28 mouse cellular contexts compared by ENCODE assay signal in genomic region chr7:63927121-63927520, GRCm38 (mm10). TPM values are rescaled to one million over a fixed set of nuclear protein-coding genes. Genes with fewer than 3 reads are reported as not detected.
A peak's percentile ranks its signal among the peaks of the same experiment; 100 is the strongest.
DNase-seq lines count a peak whose midpoint lies in the region; ATAC-seq and TF ChIP-seq lines count a peak whose summit lies in the region.
"Had no signal": no experiment of that assay in that cellular context is flagged by ENCODE, and none has a peak within 500 bp of the region (broad histone marks: within the 10 kb centered on the region; RNA-seq: fewer than 3 reads in every experiment).

No protein-coding gene starts in this region.

- H3K4me1 ChIP-seq in heart, adult 2 months (ENCODE audit: control insufficient read depth, insufficient read depth, low read length): peaks cover 48% of the 10 kb centered on the region
- peaks cover 96% of the 10 kb centered on the region for H3K4me1 ChIP-seq in liver, embryonic 12.5 days

- no peak overlapping the region for H3K4me3 ChIP-seq in heart, adult 2 months
- H3K4me3 ChIP-seq in liver, embryonic 12.5 days: no peak overlapping the region
- H3K4me3 ChIP-seq: embryonic facial prominence, embryonic 12.5 days; forebrain, embryonic 10.5 days; forebrain, embryonic 15.5 days; heart, embryonic 12.5 days; hindbrain, embryonic 13.5 days; kidney, embryonic 15.5 days; lung, embryonic 15.5 days; midbrain, embryonic 10.5 days; midbrain, embryonic 15.5 days; neural tube, embryonic 12.5 days had no signal

- no peak overlapping the region for H3K9ac ChIP-seq in heart, adult 2 months (ENCODE audit: low read depth, low read length)
- no peak overlapping the region for H3K9ac ChIP-seq in liver, embryonic 12.5 days
- H3K9ac ChIP-seq: embryonic facial prominence, embryonic 12.5 days; forebrain, embryonic 15.5 days; heart, embryonic 12.5 days; hindbrain, embryonic 13.5 days; kidney, embryonic 15.5 days; lung, embryonic 15.5 days; midbrain, embryonic 15.5 days; neural tube, embryonic 12.5 days had no signal

- H3K4me2 ChIP-seq in liver, embryonic 12.5 days: no peak overlapping the region
- H3K4me2 ChIP-seq: embryonic facial prominence, embryonic 12.5 days; forebrain, embryonic 15.5 days; heart, embryonic 12.5 days; hindbrain, embryonic 13.5 days; kidney, embryonic 15.5 days; lung, embryonic 15.5 days; midbrain, embryonic 15.5 days; neural tube, embryonic 12.5 days had no signal

- TF ChIP-seq POLR2A in heart, adult 2 months (IDR thresholded peaks at IDR 0.05; ENCODE audit: insufficient read depth, low read depth, low read length): no peak

- peaks cover 38% of the 10 kb centered on the region for H3K36me3 ChIP-seq in heart, adult 2 months (ENCODE audit: control insufficient read depth, insufficient read depth, low read length)
- H3K36me3 ChIP-seq in liver, embryonic 12.5 days: no peaks in the 10 kb centered on the region
- H3K36me3 ChIP-seq: embryonic facial prominence, embryonic 12.5 days; forebrain, embryonic 15.5 days; heart, embryonic 12.5 days; hindbrain, embryonic 13.5 days; kidney, embryonic 15.5 days; lung, embryonic 15.5 days; midbrain, embryonic 15.5 days; neural tube, embryonic 12.5 days had no signal

- ATAC-seq in liver, embryonic 12.5 days: no peak
- ATAC-seq: forebrain, embryonic 15.5 days; intestine, embryonic 16.5 days; midbrain, embryonic 15.5 days had no signal

- no peak for TF ChIP-seq EP300 in heart, adult 2 months (IDR thresholded peaks at IDR 0.05; ENCODE audit: insufficient read depth, low read depth, low read length)

- H3K27ac ChIP-seq in heart, adult 2 months: peak overlapping the region; percentile 51
- H3K27ac ChIP-seq in liver, embryonic 12.5 days: 0 out of 2 replicates have a peak overlapping the region, but pooled peaks have one; percentile 8
- H3K27ac ChIP-seq: forebrain, embryonic 10.5 days; lung, embryonic 15.5 days; midbrain, embryonic 10.5 days; midbrain, embryonic 15.5 days; neural tube, embryonic 12.5 days had no signal

- peaks cover 12% of the 10 kb centered on the region for H3K79me2 ChIP-seq in heart, adult 2 months (replicated peaks; ENCODE audit: control insufficient read depth, insufficient read depth, low read length)

- peak; percentile 45 for DNase-seq in cerebellum, adult 11-12 months
- no peak for DNase-seq in cerebellum, adult 9-11 months
- DNase-seq in heart, adult 2 months: no peak
- DNase-seq in heart, adult 8-10 months (ENCODE audit: low spot score): no peak
- DNase-seq in liver: no peak
- no peak for DNase-seq in frontal cortex, adult 2 months (ENCODE audit: extremely low spot score in 1 of 2, low spot score in 1 of 2)
- DNase-seq: heart, postnatal 4 days; layer of hippocampus, postnatal 36 days; left cerebral cortex, postnatal 4 days; thymus, adult 2 months; thymus, postnatal 36 days had no signal

- WGBS in heart, adult 2 months: 91% methylated on average over 6 of the region's 6 CpGs
- WGBS in liver, embryonic 12.5 days (ENCODE audit: insufficient replicate concordance): 83% methylated on average over 6 of the region's 6 CpGs

- H3K9me3 ChIP-seq in liver, embryonic 12.5 days (replicated peaks): no peaks in the 10 kb centered on the region
- H3K9me3 ChIP-seq: embryonic facial prominence, embryonic 12.5 days; forebrain, embryonic 10.5 days; forebrain, embryonic 15.5 days; hindbrain, embryonic 13.5 days; kidney, embryonic 15.5 days; lung, embryonic 15.5 days; midbrain, embryonic 10.5 days; midbrain, embryonic 15.5 days; neural tube, embryonic 12.5 days had no signal

- no peaks in the 10 kb centered on the region for H3K27me3 ChIP-seq in heart, adult 2 months (ENCODE audit: control insufficient read depth, insufficient read depth, low read length)
- H3K27me3 ChIP-seq in liver, embryonic 12.5 days (replicated peaks): no peaks in the 10 kb centered on the region
- H3K27me3 ChIP-seq: embryonic facial prominence, embryonic 12.5 days; forebrain, embryonic 15.5 days; heart, embryonic 12.5 days; hindbrain, embryonic 13.5 days; kidney, embryonic 15.5 days; lung, embryonic 15.5 days; midbrain, embryonic 15.5 days; neural tube, embryonic 12.5 days had no signal

- intact Hi-C loops in heart, adult 2 months (cut with DNase I): no loop called here

- no peak for TF ChIP-seq CTCF in heart, adult 2 months (IDR thresholded peaks at IDR 0.05)

RNA-seq across cellular contexts. Expression of gene E030018B13Rik, which starts 10.5 kb away (rescaled TPM):
- not detected for total RNA-seq in heart, adult 2 months (2021)
- polyA plus RNA-seq in heart, adult 2 months (2012; rRNA removed): not detected in 2 replicates
- total RNA-seq in heart, adult 8-10 months (2022): not detected
- not detected in 2 replicates for polyA plus RNA-seq in liver, embryonic 12.5 days (2016; fragmentation: Nextera tagmentation; extraction: Ambion mirVana)
- polyA plus RNA-seq in frontal cortex, adult 2 months (2012; rRNA removed): not detected in 2 replicates
- total RNA-seq: adrenal gland, adult 18-20 months; gastrocnemius, adult 8-10 months; heart, postnatal 4 days; layer of hippocampus, postnatal 36 days; left cerebral cortex, postnatal 4 days; megakaryocyte progenitor cell, adult 5-6 weeks had no signal
- polyA plus RNA-seq: embryonic facial prominence, embryonic 12.5 days; forebrain, embryonic 10.5 days; heart, embryonic 12.5 days; hindbrain, embryonic 13.5 days; intestine, embryonic 16.5 days; kidney, embryonic 15.5 days; limb, embryonic 14.5 days; liver, embryonic 16.5 days; midbrain, embryonic 10.5 days; thymus, adult 2 months had no signal

RNA-seq across cellular contexts. Expression of gene Klf13, which starts 11.6 kb away (rescaled TPM):
- 10 to 100 TPM; 50.0 to 54.6 TPM for total RNA-seq in heart, adult 2 months (2021)
- polyA plus RNA-seq in heart, adult 2 months (2012; rRNA removed): 21.6 and 24.6 TPM in 2 replicates
- total RNA-seq in heart, adult 8-10 months (2022): 10 to 100 TPM; 39.6 to 53.1 (median 47.7) TPM
- polyA plus RNA-seq in liver, embryonic 12.5 days (2016; fragmentation: Nextera tagmentation; extraction: Ambion mirVana): 17.7 and 20.8 TPM in 2 replicates
- 57.6 and 60.4 TPM in 2 replicates for polyA plus RNA-seq in frontal cortex, adult 2 months (2012; rRNA removed)
